Mouse (Mus musculus): ENCODE measurements around the gene Tmem117. TPM values are rescaled to one million over a fixed set of nuclear protein-coding genes. Genes with fewer than 3 reads are reported as not detected.

Tmem117 gene
- total and polyA plus RNA-seq, 2 experiments from 2014 or later, result 19.1 to 20.4 TPM

DNA sequence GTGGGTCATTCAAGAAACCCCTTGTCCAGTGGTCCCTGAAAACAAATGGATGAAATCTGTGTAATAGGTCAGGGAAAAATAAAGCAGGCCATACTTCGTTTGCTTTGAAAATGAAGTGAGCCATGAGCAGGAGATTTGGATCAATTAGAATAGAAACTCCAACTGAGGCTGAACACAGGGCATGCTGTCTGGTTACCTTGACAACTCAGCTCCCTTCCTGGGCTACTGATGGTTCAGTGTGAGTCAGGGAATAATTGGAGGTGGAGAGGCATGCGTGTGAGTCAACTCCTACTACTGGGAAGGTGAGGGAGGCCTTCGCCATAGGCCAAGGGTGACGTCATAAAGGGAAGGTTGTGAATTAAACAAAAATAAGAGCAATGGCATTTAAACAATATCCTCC lies 103.1 kb downstream of the Tmem117 start:
- peaks cover 5% of the 10 kb centered on the region; the same call in 1 of the 2 replicates for H3K4me1 ChIP-seq (ENCODE audit: insufficient read depth, low read length)
- 44% methylated on average over 4 of the region's 4 CpGs for WGBS
- no peak overlapping the region for H3K9ac ChIP-seq (replicated peaks; ENCODE audit: low read length, poor library complexity, severe bottlenecking)
- no peak overlapping the region for H3K4me3 ChIP-seq (ENCODE audit: low read depth, low read length)
- no peak overlapping the region for H3K4me2 ChIP-seq (ENCODE audit: low read depth, low read length, poor library complexity, severe bottlenecking)
- no peaks in the 10 kb centered on the region for H3K27me3 ChIP-seq (ENCODE audit: insufficient read depth, low read length)
- no peaks in the 10 kb centered on the region for H3K36me3 ChIP-seq (ENCODE audit: insufficient read depth, low read length)
- no peak for TF ChIP-seq CTCF (IDR thresholded peaks at IDR 0.05)
- ATAC-seq (ENCODE audit: low FRiP score) (no peak), DNase-seq (ENCODE audit: low spot score) (no peak)
- no peak overlapping the region for H3K27ac ChIP-seq (ENCODE audit: low read depth, low read length)
- no peaks in the 10 kb centered on the region for H3K9me3 ChIP-seq (ENCODE audit: low read length)

DNA sequence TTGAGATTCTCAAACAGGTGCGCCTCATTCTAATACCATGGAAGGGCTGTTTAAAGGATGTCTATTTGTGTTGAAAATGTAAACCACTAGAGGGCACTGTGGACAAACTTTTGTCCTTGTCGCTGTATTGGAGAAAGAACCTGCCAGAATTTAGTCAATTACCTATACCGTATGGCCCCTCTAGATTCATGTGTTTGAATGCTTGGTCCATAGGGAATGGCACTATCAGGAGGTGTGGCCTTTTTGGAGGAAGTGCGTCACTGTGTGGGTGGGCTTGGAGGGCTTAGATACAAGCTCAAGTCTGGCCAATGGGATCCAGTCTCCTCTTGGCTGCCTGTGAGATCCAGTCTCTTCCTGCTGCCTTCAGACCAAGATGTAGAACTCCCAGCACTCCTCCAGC lies 140.2 kb downstream of the Tmem117 start:
- H3K9ac ChIP-seq (replicated peaks; ENCODE audit: low read length, poor library complexity, severe bottlenecking), result no peak overlapping the region
- no peaks in the 10 kb centered on the region for H3K27me3 ChIP-seq (ENCODE audit: insufficient read depth, low read length)
- no peaks in the 10 kb centered on the region for H3K36me3 ChIP-seq (ENCODE audit: insufficient read depth, low read length)
- no peaks in the 10 kb centered on the region for H3K4me1 ChIP-seq (ENCODE audit: insufficient read depth, low read length)
- no peak overlapping the region for H3K4me2 ChIP-seq (ENCODE audit: low read depth, low read length, poor library complexity, severe bottlenecking)
- 15% methylated on average over 4 of the region's 4 CpGs for WGBS
- ATAC-seq (ENCODE audit: low FRiP score) (peak; percentile 78), DNase-seq (ENCODE audit: low spot score) (peak; percentile 90)
- H3K27ac ChIP-seq (ENCODE audit: low read depth, low read length), result no peak overlapping the region
- TF ChIP-seq CTCF (IDR thresholded peaks at IDR 0.05), result peak; percentile 85
- H3K4me3 ChIP-seq (ENCODE audit: low read depth, low read length), result no peak overlapping the region
- H3K9me3 ChIP-seq (ENCODE audit: low read length), result peaks cover 8% of the 10 kb centered on the region; the same call in 1 of the 2 replicates

DNA sequence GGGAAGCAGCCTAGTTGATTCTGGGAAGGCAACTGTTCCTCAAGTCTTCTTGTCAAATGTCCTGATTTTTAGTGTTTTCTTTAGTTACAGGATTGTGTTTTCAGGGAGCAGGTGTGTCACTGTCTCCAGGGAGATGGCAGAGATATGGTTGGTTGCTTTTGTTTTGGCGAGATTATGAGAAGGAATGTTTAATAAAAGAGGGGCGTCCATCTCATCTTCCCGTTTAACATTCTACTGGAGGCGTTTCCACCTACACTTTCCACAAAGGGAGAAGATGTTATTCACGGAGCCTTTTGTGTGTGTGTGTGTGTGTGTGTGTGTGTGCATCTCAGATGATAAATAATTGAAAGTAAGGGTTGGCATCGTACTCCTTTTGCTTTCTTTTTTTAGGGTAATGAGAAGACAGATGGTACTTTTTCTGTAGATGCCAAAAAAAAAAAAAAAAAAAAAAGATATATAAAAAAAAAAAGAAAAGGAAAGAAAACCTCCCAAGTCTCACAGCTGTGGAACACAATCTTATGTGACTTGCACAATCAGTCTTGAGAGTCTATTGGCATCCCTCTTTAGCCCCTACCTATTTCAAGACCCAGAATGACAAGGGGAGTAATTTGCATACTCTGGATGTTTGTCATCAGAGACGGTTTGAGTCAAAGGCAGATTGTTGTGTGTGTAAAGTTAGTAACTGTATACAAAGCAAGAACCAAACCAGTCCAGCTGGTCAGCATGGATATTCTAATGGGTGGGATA lies 142.0 kb downstream of the Tmem117 start:
- TF ChIP-seq CTCF (IDR thresholded peaks at IDR 0.05), result no peak
- Histone ChIP-seq H3K9ac (replicated peaks; ENCODE audit: low read length, poor library complexity, severe bottlenecking) (no peak overlapping the region), H3K36me3 (ENCODE audit: insufficient read depth, low read length) (no peaks in the 10 kb centered on the region), H3K27me3 (ENCODE audit: insufficient read depth, low read length) (no peaks in the 10 kb centered on the region), H3K4me1 (ENCODE audit: insufficient read depth, low read length) (no peaks in the 10 kb centered on the region), H3K9me3 (ENCODE audit: low read length) (peaks cover 8% of the 10 kb centered on the region; the same call in 1 of the 2 replicates), H3K27ac (ENCODE audit: low read depth, low read length) (no peak overlapping the region), H3K4me2 (ENCODE audit: low read depth, low read length, poor library complexity, severe bottlenecking) (no peak overlapping the region), H3K4me3 (ENCODE audit: low read depth, low read length) (no peak overlapping the region)
- DNase-seq (ENCODE audit: low spot score), result no peak
- WGBS, result 54% methylated on average over 7 of the region's 7 CpGs
- ATAC-seq (ENCODE audit: low FRiP score), result no peak

DNA sequence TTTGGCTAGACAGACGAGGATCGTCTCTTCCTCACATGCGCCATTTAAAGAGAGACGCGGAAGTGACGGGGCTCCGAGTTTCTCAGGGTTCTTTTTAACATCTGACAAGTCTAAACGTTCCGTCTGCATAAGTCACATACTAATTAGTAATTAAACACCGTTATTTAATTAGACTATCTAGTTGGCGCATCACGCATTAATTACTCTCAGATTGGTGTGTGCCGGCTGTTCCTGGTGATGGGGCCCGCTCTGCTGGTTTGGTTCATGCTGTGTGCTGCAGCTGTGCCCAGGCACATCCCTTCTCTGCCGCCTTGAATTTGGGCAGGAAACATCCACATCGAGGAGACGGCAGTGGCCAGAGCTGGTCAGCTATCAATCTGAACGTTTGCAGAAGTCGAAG lies 142.7 kb downstream of the Tmem117 start:
- Histone ChIP-seq H3K27ac (ENCODE audit: low read depth, low read length) (no peak overlapping the region), H3K4me3 (ENCODE audit: low read depth, low read length) (no peak overlapping the region), H3K4me2 (ENCODE audit: low read depth, low read length, poor library complexity, severe bottlenecking) (no peak overlapping the region), H3K36me3 (ENCODE audit: insufficient read depth, low read length) (no peaks in the 10 kb centered on the region), H3K27me3 (ENCODE audit: insufficient read depth, low read length) (no peaks in the 10 kb centered on the region), H3K9me3 (ENCODE audit: low read length) (peaks cover 8% of the 10 kb centered on the region; the same call in 1 of the 2 replicates), H3K4me1 (ENCODE audit: insufficient read depth, low read length) (no peaks in the 10 kb centered on the region), H3K9ac (replicated peaks; ENCODE audit: low read length, poor library complexity, severe bottlenecking) (no peak overlapping the region)
- no peak for ATAC-seq (ENCODE audit: low FRiP score)
- TF ChIP-seq CTCF (IDR thresholded peaks at IDR 0.05), result no peak
- WGBS, result 83% methylated on average over 19 of the region's 19 CpGs
- peak; percentile 22 for DNase-seq (ENCODE audit: low spot score)

DNA sequence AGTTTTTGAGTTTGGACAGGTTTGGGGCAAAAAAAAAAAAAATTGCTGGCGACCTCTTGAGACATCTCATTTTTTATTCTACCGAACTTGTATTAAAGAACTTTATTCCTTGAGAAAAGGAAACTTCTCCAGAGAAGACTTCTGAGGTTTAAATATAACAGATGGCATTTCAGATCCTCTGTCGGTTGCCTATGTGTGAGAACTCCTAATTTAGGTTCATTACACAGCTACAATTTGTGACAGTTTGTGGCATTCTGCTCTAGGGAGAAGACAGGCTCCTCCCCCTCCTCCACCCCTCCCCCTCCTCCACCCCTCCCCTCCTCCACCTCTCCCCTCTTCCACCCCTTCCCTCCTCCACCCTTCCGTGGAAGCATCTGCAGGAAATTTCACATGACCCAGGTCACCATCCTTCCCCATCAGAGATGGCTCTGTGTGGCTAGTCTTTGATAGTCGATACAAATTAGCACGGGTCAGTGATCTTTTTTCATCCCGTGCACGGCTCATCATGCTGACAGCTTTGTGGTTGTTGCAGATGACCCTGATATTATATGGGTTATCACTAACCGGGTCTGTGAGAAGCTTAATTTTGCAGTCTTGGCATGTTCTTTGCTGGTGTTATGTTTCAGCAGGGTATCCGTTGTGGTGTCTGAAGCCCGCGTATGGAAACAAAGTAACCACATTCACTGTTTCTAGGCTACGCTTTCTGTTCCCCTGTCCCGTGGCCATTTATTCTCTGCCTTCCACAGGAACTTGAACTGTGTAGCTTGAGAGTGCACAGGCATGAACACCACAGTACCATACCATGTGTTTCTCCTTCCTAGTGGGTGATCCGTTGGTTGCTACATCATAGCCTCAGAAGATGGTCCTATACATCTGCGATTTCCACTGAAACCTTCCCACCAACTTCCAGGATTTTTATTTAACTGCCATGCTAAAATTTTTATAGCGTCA lies 147.4 kb downstream of the Tmem117 start:
- no peak for DNase-seq (ENCODE audit: low spot score)
- no peaks in the 10 kb centered on the region for H3K36me3 ChIP-seq (ENCODE audit: insufficient read depth, low read length)
- no peak overlapping the region for H3K4me2 ChIP-seq (ENCODE audit: low read depth, low read length, poor library complexity, severe bottlenecking)
- 67% methylated on average over 17 of the region's 17 CpGs for WGBS
- no peak for ATAC-seq (ENCODE audit: low FRiP score)
- H3K4me3 ChIP-seq (ENCODE audit: low read depth, low read length), result no peak overlapping the region
- no peak overlapping the region for H3K9ac ChIP-seq (replicated peaks; ENCODE audit: low read length, poor library complexity, severe bottlenecking)
- peaks cover 8% of the 10 kb centered on the region; the same call in 1 of the 2 replicates for H3K9me3 ChIP-seq (ENCODE audit: low read length)
- no peak overlapping the region for H3K27ac ChIP-seq (ENCODE audit: low read depth, low read length)
- no peaks in the 10 kb centered on the region for H3K4me1 ChIP-seq (ENCODE audit: insufficient read depth, low read length)
- H3K27me3 ChIP-seq (ENCODE audit: insufficient read depth, low read length), result no peaks in the 10 kb centered on the region
- TF ChIP-seq CTCF (IDR thresholded peaks at IDR 0.05), result no peak

DNA sequence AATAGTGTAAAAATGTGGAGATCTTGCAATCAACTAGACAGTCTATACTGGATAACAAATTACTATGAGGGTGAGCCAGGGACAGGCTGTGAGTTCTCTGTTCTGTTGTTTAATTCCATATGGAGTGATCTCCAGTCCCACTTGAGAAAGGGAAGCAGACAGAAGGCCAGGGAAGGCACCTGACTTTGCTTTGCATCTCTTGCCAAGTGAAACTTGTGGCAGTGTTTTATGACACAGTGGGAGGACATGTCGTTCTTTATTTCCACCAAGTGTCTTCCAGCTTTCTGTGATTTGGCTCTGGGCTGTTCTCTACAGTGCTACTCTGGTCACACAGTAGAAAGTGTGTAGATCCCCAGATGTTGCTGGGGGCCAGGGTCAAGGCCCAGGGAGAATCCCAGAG lies 152.5 kb downstream of the Tmem117 start:
- Histone ChIP-seq H3K27me3 (ENCODE audit: insufficient read depth, low read length) (no peaks in the 10 kb centered on the region), H3K4me3 (ENCODE audit: low read depth, low read length) (no peak overlapping the region), H3K9me3 (ENCODE audit: low read length) (no peaks in the 10 kb centered on the region), H3K4me2 (ENCODE audit: low read depth, low read length, poor library complexity, severe bottlenecking) (no peak overlapping the region), H3K9ac (replicated peaks; ENCODE audit: low read length, poor library complexity, severe bottlenecking) (no peak overlapping the region), H3K4me1 (ENCODE audit: insufficient read depth, low read length) (no peaks in the 10 kb centered on the region), H3K36me3 (ENCODE audit: insufficient read depth, low read length) (no peaks in the 10 kb centered on the region), H3K27ac (ENCODE audit: low read depth, low read length) (no peak overlapping the region)
- 61% methylated on average over 1 of the region's 1 CpGs for WGBS
- DNase-seq (ENCODE audit: low spot score), result no peak
- no peak for TF ChIP-seq CTCF (IDR thresholded peaks at IDR 0.05)
- ATAC-seq (ENCODE audit: low FRiP score), result no peak

All from midbrain, postnatal 0 days (tissue).